17 mouse cellular contexts compared by ENCODE assay signal in the genomic region with DNA sequence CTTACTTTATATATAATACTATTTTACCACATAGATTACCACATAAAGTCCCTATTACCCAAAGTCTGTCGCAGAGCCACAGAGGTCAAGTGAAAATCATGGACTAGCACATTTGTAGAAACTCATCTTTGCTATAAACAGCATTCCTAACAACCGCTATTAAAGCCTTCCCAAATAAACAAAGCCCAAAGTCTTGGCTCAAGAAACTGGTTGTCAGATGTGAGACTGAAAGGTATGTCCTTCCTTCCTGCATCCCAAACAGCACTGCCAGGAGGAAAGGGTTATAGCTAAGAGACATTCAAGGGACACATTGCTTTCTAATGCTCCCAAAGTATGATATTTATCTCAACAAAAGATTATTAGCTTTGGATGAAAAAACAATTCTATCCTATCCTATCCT.
"Had no signal": no experiment of that assay in that cellular context is flagged by ENCODE, and none has a peak within 500 bp of the region (broad histone marks: within the 10 kb centered on the region; RNA-seq: fewer than 3 reads in every experiment).

No protein-coding gene starts in this region.

- H3K27me3 ChIP-seq: limb, embryonic 13.5 days; liver, embryonic 15.5 days; lung, embryonic 15.5 days; neural tube, embryonic 15.5 days had no signal

- H3K4me3 ChIP-seq: layer of hippocampus, adult 2 months; limb, embryonic 13.5 days; liver, embryonic 15.5 days; lung, embryonic 15.5 days; midbrain, embryonic 10.5 days; myocyte; neural tube, embryonic 15.5 days had no signal

- DNase-seq: kidney, adult 9 months; kidney, postnatal 10 days; kidney, postnatal 4 days; lung, postnatal 36 days; midbrain, embryonic 14.5 days; right cerebral cortex, adult 18-20 months; right cerebral cortex, postnatal 25 days; thymus, adult 18-20 months; thymus, postnatal 14 days had no signal

- H3K4me2 ChIP-seq: limb, embryonic 13.5 days; liver, embryonic 11.5 days; liver, embryonic 15.5 days; lung, embryonic 15.5 days; neural tube, embryonic 15.5 days had no signal

- H3K9ac ChIP-seq: limb, embryonic 13.5 days; liver, embryonic 15.5 days; lung, embryonic 15.5 days; neural tube, embryonic 15.5 days had no signal

- H3K9me3 ChIP-seq: limb, embryonic 13.5 days; liver, embryonic 15.5 days; lung, embryonic 15.5 days; midbrain, embryonic 10.5 days; neural tube, embryonic 15.5 days had no signal

- H3K27ac ChIP-seq: layer of hippocampus, adult 2 months; limb, embryonic 13.5 days; liver, embryonic 15.5 days; midbrain, embryonic 10.5 days; neural tube, embryonic 15.5 days had no signal
